Mouse (Mus musculus): ENCODE results near the gene Vrk3.

Vrk3 gene

DNA sequence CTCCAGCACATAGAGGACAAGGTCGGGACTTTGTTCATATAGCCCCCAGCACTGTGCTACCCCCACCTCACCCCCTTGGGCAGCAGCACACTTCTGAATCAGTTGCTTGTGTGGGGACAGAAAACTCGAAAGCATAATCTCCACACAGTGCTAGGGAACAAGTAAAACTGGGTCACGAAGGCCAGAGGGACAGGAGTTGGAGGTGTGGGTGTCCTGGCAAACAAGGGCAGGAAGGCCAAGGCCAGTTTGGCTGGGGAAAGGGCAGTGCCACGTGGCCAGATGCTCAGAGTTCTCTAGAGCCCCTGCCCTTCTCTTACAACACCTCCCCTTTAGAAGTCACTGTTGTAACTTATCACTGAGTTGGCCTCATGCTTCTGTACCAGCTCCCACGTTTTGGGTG is 71.7 kb downstream of the Vrk3 start:
- DNase-seq: no peak

DNA sequence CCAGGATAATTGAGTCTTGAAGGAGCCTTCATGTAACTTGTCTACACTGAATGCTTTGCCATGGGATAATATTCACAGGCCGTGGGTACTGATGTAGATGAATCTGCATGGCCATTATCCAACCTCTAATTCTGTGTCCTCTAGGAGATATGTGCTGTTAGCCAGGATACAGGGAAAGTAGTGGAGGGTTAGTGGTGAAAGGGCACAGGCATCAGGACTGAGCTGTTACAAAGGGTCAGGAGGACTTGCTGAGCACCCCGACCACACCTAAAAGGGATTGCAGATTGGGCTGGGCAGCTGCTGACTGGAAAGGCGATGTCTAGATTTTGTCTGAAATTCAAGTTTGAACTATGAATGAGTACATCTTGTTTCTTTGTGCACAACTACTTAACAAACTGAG is 72.3 kb downstream of the Vrk3 start:
- peak; percentile 0 for DNase-seq

DNA sequence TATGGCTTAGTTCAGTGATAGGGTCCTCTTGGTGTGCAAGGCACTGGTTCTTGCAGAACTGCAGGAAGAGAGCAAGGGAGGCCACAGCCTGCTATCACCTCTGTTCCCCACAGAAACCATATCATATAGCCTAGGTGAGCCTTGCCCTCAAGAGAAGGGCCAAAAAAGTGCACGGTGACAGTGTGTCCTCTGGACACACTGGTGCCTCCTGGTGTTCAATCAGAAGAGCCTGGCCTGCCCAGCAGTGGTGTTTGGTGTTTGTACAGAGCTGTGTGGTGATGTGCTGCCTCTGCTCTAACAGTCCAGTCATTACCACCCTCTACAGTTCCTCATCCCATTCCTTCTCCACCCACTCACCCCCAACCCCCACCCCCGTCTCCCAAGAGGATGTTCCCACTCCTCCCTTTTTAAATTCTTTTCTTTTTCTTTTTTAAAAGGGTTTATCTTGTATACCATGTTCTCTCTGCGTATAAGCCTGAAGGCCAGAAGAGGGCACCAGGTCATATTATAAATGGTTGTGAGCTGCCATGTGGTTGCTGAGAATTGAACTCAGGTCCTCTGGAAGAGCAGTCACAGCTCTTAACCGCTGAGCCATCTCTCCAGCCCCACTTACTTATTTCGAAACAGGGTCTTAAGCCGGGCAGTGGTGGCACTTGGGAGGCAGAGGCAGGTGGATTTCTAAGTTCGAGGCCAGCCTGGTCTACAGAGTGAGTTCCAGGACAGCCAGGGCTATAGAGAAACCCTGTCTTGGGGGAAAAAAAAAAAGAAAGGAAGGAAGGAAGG is 73.6 kb downstream of the Vrk3 start:
- peak; percentile 0 for DNase-seq

DNA sequence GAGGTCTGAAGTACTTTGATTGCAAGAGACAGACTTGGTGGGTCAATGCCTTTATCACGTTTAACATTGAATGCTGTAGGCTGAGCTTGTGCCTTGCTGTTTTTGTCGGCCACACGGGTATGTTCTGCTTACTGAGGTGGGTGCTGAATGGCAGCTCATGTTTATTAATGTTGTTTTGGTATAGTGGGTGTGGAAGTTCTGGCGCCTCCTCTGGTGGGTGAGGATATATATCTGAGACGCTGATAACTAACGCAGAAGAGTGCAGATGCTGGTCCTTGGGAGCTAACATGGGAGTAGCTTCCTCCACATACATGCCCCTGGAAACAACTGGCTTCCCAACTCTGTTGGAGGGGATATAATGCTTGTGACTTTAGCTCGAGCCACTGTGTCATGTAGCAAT is 75.2 kb downstream of the Vrk3 start:
- DNase-seq: no peak

DNA sequence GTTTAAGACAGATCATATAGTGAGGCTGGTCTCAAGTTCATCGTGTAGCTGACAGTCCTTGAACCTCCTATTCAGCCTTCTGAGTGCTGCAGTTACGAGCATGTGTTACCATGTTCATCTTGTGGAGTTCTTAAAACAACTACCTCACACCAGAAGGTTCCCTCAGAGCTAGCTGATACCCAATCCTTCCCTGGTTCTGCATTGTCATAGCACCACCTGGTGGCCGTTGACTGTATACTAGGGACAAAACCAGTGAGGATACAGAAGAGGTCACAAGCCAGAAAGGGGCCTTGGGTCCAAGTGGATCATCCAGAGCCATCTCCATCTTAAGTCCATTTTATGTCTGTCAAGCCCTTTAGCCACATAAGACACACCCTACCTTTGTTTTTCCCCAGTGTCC is 76.7 kb downstream of the Vrk3 start:
- DNase-seq: peak; percentile 87

DNA sequence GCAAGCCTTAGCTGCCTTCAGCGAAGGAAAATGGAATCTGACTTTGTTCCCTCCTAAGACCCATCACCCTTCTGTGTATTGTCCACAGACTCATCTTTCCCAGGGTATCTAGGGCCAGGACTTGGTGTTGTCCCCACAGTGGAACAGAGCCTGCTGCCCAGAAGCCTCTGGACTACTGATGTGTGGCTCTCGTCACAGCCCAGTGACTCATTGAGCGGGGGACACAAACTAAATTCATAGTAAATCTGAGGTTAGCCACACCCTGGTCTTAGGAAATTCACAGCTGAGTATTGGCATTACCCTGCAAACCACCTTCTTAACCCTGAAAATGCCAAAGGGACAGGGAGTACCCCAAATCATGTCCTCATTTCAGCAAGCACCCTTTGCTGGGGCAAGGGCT is 78.6 kb downstream of the Vrk3 start:
- no peak for DNase-seq
